Mouse (Mus musculus): ENCODE results near the gene Klkb1.
A peak's percentile ranks its signal among the peaks of the same experiment; 100 is the strongest.

Klkb1 gene

DNA sequence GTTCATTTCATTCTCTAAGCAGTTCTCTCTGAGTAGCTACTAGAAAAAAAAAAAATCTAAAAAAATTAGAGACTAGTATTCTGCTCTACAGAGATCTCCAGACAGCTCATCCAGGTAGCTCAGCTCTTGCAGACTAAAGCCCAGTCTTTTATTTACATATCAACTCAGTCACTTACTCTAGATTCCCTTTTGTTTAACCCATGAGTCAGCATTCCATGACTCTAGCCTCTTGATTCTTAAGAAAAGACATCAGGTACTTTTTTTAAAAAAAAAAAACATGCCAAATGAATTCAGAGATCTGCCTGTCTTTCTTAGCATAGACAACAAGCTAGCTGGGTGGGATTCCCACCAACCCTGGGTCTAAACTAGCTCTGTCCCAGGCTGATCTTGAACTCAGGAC, 26.2 kb downstream of the Klkb1 start:
- no peak for DNase-seq (ENCODE audit: low read depth, low spot score)

DNA sequence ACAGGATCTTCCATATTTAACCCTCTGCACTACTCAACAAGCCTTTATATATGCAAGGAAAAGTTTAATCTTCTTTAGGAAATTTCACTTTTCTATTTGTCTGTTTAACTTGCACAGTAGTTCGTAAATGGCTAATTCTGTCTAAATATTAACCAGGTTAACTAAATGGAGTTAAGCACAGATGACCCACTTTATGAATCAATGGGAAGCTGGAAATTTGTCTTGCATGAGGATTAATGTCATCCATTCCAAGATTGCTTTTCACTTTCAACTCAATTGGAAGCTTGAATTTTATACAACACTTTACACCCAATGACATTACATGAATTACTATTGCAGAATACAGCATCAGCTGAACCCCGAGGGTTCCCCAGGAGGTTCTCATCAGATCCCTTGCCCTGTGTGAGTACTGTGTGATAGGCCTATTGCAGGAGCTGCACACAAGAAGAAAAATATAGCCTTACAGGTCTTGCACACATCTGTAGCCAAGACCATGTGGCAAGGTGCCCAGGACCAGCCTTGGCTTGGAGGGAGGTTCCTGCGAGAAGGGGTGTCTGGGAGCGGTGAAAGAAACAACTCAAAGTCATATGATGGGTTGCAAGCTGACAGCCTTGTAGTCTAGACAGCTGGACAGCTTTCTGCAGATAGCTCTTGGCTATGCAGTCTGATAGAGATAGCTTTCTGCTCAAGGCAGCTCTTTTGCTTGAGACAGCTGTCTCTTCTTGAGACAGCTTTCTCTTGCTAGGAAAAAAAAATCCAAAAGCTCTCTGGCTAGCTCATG, 26.9 kb downstream of the Klkb1 start:
- DNase-seq (ENCODE audit: low read depth, low spot score) = no peak

DNA sequence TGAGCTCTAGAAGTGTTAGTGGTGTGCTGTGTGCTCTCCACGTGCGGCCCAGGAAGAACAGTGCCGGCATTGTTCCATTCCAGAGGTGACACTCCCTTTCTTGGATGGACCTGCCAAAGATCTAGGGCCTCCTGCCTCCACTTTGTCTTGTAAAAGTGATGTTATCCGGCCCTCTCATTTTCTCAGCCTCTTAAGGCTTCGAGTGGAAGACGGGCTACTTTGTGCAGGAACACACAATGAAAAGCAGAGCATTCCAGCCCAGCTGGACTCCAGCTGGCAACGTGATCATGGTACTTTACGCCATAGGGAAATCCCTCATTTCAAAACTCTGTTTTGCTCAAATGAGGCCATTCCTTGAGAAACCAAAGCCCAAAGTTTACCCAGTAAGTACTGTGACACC, 27.7 kb downstream of the Klkb1 start:
- DNase-seq (ENCODE audit: low read depth, low spot score) = no peak

DNA sequence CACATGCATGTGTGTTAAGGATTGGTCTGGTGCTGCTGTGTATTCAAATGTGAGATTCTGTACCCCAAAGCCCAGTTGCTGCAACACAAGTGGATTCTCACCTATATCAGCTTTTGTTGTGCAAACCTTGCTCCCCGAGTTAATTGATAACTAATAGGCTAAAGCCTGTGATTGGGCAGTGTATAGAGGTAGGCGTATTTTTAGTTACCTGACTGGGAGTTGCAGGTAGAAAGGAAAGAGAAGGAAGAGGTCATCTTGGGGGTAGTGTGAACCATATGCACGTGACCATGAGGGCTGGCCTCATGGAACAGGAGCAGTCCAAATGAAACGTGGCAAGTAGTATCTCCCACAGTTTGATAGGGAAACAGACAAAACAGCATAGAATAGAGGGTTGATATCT, 29.7 kb downstream of the Klkb1 start:
- no peak for DNase-seq (ENCODE audit: low read depth, low spot score)

DNA sequence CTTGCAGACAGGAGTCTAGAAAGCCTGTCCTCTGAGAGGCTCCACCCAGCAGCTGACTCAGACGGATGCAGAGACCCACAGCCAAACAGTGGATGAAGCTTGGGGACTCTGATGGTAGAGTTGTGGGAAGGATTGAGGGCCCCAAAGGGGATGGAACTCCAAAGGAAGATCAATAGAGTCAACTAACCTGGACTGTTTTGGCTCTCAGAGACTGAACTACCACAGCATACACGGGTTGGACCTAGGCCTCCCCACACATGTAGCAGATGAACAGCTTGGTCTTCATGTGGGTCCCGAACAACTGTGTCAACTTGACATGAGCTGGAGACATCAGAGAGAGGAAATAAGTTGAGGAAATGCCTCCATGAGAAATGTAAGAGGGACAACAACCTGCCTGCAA, 31.8 kb downstream of the Klkb1 start:
- no peak for DNase-seq (ENCODE audit: low read depth, low spot score)

DNA sequence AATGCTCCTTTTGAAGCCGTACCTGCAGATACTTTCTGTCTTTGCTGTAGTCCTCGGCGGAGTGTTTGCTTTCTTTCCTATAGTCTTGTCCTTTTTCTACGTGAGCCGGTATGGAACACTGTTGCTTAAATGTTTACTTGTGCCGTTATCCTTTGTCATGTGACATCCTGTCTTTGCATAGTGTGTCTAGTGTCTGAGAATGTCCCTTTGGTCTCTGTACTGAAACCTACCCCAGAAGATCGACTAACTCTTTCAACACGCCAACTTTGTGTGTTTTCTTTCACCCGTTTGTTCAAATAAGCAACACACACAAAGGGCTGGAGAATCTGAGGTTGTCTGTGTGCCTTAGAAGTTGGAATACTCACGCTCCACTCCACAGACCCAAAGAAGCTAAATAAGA, 32.7 kb downstream of the Klkb1 start, which contains the start of gene F11:
F11 (minus strand) TSS at position 112 of the 400 bp plus-strand sequence.
- no peak for DNase-seq (ENCODE audit: low read depth, low spot score)

DNA sequence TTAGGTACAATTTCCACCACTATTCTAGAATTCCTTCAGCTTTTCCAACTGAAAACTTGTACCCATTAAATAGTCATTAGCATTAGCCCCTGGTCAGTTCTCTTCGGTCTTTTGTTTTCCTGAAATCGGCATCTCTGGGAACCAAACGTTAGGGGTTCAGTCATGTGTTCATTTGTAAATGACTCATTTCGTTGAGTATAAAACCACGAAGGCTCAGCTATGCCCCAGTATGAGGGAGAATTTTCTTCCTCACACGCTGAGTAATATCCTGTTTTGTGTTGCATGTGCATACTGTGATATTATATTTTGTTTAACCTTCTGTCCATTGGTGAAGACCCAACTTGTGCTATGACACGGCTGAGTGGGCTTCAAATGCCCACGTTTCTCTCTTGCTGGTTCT, 36.2 kb downstream of the Klkb1 start:
- no peak for DNase-seq (ENCODE audit: low read depth, low spot score)

DNA sequence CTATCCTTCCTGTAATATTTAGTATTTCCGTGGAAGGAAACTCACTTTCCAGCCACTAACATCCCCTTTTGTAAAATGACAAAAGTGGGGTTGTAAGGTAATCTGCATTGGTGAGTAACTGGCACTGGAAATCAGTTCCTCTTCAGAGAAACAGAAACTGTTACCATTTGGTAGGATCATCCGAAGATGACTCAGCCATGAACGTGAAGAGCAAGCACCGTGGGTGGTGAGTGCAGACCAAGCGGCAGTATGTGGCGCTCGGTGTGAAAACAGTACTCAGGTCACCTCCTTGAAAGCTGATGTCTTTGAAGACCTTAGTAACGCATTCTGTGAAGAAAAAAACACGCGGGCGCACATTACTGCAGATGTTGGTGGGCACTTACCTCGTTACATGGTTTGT, 39.6 kb downstream of the Klkb1 start:
- DNase-seq (ENCODE audit: low read depth, low spot score) = no peak

DNA sequence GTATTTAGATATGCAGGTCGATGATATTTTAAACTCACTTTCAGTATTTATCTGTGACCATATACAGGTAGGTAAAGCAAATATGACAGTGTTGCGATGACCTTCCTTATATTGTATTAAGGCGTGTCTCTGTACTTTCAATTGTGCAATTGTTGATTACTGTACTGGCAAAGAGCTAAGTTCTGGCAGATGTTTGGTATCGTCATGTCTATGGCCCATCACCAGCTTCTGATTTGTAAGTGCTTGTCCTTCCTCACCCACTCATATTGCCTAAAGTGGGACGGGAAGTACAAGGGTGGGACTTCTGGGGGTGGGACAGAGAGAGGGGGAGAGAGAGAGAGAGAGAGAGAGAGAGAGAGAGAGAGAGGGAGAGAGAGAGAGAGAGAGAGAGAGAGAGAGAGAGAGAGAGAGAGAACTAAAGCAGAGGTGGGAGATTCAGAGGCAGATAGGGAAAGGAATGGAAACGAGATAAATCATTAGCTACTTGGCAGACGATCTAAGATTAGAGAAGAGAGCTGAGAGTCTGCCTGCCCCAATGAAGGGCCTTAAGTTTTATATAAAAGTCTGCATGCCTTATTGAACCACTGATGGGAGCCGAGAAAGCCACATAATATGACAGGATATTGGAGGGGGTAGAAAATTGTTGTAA, 40.3 kb downstream of the Klkb1 start:
- no peak for DNase-seq (ENCODE audit: low read depth, low spot score)

DNA sequence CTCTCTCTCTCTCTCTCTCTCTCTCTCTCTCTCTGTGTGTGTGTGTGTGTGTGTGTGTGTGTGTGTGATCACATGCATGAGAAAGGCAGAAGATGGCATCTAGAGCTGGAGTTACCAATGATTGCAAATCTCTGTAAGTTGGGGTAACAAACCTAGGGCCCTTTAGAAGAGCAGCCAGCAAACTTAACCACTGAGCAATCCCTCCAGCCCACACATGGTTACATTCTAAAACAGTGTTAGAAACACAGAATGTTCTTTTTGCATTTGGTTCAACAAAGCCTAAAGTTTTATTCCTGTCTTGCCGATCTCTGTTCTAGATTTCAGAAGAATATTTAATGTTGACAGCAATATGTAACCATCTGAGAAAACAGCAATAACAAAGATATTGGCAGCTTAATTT, 41.1 kb downstream of the Klkb1 start:
- no peak for DNase-seq (ENCODE audit: low read depth, low spot score)

DNA sequence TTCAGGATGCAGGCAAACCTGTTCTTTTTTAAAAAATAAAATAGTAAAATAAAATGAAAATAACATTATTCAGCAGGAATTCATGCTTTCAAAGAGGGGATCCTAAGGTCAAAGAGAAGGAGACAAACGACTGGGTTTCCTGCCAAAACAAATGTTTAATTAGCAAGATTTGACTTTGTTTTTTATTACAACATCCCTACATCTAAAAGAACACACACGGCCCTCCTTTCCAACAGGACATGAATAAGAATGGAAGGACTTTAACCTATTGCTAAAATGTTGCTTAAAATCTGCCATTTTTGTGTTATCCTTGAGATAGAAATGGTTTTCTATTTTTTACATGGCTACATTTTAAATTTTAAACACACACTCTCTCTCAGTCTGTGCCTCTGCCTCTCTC, 41.5 kb downstream of the Klkb1 start:
- no peak for DNase-seq (ENCODE audit: low read depth, low spot score)

DNA sequence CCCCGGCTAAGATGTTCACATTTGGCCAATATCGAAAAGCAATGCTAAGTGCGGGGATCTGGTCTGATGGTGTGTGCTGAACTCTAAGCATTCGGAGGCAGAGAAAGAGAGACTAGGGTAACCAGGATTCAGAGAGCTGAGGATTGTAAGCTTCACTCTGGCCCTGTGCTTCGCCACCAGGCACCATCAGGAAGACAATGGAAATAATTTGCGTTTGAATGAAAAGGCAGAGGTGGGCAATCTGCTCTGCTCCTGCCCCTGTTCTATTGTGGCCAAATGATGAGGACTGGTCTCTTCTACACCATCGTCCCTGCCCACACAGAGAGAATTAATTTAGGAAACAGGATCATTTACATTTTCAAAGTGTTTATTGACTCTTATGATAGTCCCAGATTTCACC, 48.4 kb downstream of the Klkb1 start:
- no peak for DNase-seq (ENCODE audit: low read depth, low spot score)

DNA sequence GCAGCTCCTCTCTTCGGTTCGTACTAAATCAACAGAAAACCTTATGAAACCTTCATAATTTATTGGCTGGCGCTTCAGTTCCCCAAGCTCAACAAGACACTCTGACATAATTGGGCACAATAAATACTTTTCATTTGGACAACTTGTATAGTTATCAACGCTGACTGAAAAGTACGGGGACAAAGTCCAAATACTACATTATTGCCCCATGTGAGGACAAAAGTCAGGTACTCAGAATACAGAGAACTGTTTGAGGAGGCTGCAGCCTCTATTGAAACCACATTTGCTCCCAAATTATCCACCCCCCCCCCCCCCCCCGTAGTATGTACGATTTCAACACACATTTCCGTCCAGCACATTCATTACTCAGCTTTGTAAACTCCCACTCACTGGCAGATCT, 55.3 kb downstream of the Klkb1 start:
- DNase-seq (ENCODE audit: low read depth, low spot score) = no peak

DNA sequence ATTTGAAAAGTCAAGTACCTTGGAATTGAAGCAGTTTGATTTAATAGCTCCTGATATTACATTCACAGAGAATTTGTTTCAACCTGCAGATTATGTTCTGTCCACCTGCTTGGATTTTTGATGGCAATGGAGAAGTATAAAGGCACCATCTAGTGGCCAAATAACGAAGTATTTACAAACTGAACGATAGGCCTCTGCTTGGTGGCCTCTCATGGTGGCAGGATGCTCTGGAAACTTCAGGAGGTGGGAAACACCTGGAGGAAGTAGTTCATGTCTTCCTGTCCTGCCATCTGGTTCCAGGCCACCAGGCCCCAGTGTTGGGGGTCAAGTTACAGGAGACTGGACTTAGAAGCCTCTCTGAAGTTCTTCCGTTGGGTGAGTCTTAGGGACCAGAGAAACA, 56.4 kb downstream of the Klkb1 start:
- DNase-seq (ENCODE audit: low read depth, low spot score) = peak; percentile 22

DNA sequence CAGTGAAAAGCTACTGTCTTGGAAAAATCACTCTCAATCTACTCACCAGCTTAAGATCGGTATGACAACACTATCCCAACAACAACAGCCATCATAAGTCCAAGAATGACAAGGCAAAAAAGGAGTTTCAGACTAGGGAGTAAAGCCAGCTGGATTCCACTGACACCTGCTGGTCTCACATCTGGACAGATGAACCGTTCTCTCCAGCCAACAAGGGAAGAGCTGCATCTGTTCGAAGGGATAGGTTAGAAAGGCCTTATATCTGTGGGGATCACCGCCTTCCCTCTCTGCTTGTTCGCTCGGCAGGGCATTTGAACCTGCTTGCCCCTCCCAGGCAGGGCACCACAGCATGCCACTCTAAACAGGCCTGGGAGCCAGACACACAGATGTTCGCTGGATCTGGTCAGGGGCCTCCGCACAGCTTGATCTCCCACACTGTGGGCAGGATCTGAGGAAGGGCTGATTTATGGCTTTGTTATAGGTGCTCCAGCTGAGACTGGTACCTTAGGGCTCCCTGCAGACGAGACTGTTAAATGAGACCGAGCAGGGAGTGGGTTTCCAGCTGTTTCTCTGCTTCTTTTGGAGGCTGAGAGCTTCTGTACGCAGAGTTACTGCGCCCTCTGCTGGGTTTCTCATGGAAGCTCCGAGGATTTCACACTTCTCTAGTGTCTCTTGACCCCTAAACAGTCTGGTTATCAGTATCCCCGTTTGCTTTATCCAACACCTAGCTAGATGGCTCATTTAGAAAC, 58.3 kb downstream of the Klkb1 start:
- DNase-seq (ENCODE audit: low read depth, low spot score) = no peak

DNA sequence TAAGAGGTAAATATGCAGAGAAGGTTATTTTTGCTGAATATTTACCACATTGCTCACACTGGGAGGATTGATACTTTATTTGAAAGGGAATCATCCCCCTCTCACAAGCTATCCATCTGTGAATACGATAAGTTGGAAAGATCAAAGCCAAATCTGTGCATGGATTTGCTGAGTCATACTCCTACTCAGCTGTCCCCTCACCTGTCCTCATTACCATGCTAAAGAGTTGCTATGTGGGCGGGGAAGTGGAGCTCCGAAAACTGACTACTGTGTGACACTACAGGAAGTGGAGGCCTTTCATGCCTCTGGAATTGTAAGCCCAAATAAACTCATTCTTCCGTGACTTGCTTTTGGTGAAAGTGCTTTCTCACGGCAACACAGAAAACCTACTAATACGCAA, 59.4 kb downstream of the Klkb1 start:
- DNase-seq (ENCODE audit: low read depth, low spot score) = no peak

DNA sequence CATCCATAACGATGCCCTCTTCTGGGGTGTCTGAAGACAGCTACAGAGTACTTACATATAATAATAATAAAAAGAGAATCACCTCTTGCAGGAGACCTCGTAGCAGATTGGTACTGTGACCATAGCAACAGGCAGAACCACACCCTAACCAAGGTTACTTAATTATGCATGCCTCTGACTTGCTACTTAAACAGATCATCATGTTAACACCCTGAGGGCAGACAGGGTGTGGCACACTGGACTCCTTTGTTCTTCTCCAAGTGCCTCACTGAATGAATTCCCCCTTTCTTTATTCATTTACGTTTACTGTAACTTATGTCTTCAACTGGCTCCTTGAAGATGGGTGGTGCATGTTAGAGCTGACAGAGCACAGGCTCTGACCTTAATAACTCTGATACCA, 61.4 kb downstream of the Klkb1 start:
- DNase-seq (ENCODE audit: low read depth, low spot score) = no peak
